Mouse (Mus musculus): ENCODE measurements around the gene Apoa4. TPM values are rescaled to one million over a fixed set of nuclear protein-coding genes. Genes with fewer than 3 reads are reported as not detected.

Apoa4 gene
- total RNA-seq, 2 experiments from 2014 or later = 2.9 to 8.5 TPM

DNA sequence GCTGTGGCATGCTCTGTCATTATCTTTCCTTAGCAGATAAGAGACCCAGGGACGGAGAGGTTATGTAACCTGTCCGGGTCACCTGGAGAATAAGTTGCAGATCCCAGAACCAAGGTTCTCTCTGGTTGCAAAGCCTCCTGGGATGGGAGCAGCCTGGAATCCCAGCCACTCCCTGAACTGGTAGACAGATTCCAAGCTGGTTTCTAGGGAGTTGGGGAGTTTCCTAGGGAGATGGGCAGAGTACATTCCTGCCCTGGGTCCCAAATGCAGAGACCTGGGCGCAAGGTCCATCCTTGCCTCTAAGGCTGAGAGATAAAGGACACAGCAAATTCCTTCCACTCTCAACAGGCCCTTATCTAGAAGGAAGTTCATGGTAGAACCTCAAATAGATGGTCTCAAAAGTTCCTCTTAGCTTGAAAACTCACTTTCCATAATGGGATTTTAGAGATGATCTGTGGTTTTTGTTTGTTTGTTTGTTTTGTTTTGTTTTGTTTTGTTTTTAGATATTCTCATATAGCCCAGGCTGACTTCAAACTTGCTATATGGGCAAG is 13.4 kb upstream of the Apoa4 start:
- DNase-seq = no peak

GRCm38 (mm10) chr9:46228491-46228890 is 12.0 kb upstream of the Apoa4 start, which contains the start of gene Apoa1:
Gene Apoa1 (plus strand): TSS chr9:46228580.
- DNase-seq = no peak

GRCm38 (mm10) chr9:46229573-46230449 is 10.7 kb upstream of the Apoa4 start:
- peak; percentile 89 for DNase-seq

DNA sequence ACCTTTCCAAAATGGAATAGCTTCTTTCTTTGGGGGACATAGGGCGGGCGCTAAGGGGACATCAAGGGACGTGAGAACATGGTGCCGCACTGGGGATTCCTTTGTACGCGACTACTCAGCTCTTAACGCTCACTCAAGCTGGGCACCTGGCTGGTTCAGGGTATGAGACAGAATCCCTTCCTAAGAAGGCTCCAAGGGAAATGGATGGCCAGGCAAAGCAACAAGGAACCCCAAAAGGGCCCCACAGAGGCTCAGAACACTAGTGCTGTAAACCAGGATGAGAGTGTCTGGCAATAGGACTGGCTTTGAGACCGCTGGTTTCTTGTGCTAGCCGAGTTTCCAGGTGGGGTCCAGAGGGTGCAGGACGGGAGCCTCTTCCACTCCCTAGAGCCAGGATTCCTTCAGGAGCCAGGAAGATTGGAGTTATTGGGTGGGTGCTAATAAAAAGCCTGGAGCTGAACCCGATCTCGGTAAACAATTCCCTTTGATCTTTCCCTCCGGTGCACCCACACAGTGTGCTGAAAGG is 10.0 kb upstream of the Apoa4 start:
- no peak for DNase-seq

GRCm38 (mm10) chr9:46235196-46235595 is 5.3 kb upstream of the Apoa4 start:
- DNase-seq = peak; percentile 63

DNA sequence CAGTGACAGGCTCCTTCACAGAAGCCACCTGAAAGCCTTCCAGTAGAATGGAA is 5.1 kb upstream of the Apoa4 start, which contains the start of gene Apoc3:
Gene Apoc3, minus strand, starts transcription at position 41 of the 53 bp plus-strand sequence.
- no peak for DNase-seq

- no peak for DNase-seq
These were observed 4.8 kb upstream of the Apoa4 start for GRCm38 (mm10) chr9:46235649-46236048.

- no peak for DNase-seq
These were observed 1.6 kb upstream of the Apoa4 start for GRCm38 (mm10) chr9:46238850-46239249.

- no peak for DNase-seq
These were observed 1.3 kb downstream of the Apoa4 start for GRCm38 (mm10) chr9:46241818-46242217.

- DNase-seq = no peak
These were observed 2.6 kb downstream of the Apoa4 start for GRCm38 (mm10) chr9:46243122-46243521.

- DNase-seq = no peak
These were observed 3.1 kb downstream of the Apoa4 start for GRCm38 (mm10) chr9:46243584-46243983.

DNA sequence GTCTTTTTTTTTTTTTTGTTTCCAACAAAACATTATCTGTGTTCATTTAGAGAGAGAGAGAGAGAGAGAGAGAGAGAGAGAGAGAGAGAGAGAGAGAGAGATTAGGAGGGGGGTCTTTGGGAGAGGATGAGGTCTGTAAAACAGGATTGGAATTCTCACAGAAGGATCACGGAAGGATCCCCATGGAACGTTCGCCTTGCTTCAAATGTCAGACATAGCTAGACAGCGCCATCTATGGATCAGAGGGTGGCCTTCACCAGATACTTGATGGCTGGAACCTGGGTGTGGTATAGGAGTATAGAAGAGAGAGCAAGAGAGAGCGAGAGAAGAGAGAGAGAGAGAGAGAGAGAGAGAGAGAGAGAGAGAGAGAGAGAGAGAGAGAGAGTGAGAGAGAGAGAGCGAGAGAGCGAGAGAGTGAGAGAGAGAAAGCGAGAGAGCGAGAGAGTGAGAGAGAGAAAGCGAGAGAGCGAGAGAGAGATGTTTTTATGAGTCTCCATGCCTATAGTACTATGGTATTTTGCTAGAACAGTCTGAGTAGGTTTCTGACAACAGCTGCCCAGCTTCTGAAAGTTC is 6.3 kb downstream of the Apoa4 start:
- DNase-seq = peak; percentile 71

- no peak for DNase-seq
These were observed 15.7 kb downstream of the Apoa4 start for GRCm38 (mm10) chr9:46256177-46256576.

- DNase-seq = peak; percentile 33
These were observed 16.3 kb downstream of the Apoa4 start for GRCm38 (mm10) chr9:46256658-46257385.

- no peak for DNase-seq
These were observed 17.1 kb downstream of the Apoa4 start for GRCm38 (mm10) chr9:46257546-46257945.

DNA sequence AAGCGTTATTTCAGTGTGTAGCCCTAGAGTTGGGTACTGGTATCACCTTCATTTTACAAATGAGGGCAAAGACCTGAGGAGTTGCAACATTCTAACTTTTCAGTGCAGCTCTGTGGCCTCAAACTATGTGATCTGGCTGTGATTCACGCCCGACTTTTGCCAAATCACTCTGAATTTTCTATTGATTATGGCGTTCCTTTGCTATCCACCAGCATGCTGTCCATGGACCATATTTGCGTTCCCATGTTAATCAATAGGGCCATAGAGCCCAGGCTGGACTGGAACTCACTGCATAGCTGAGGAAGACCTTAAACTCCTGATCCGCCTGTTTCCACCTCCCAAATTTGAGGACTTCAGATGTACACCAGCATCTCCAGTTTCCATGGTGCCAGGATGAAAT is 18.6 kb downstream of the Apoa4 start:
- no peak for DNase-seq

- DNase-seq = peak; percentile 54
These were observed 20.6 kb downstream of the Apoa4 start for GRCm38 (mm10) chr9:46261131-46261530.

DNA sequence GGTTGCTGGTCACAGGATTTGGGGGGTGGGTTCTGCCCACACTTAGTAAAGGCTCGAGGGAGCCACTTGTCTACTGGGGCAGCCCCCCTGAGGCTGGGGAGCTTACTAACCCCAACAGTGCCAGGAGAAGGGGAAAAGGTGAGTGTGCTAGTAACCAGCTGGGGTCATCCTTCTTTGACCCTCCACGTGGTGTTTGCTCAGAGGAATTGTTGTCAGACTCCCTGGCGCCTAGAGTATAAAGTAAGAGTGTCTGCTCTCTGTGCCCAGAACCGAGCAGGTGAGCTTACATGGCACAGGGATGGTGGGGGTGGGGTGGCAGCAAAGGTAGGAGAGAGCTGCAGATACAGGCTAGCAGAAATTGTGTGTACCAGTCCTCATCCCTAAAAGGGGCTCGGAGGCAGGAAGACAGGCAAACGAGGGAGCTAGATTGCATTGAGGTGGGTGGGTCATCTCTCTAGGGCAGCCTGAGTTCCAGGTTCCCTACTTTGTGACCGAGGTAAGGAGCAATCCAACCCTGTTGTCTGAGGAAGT is 27.9 kb downstream of the Apoa4 start, which contains the start of gene Apoa5:
Gene Apoa5, plus strand, starts transcription at position 291 of the 531 bp plus-strand sequence.
- DNase-seq = no peak

DNA sequence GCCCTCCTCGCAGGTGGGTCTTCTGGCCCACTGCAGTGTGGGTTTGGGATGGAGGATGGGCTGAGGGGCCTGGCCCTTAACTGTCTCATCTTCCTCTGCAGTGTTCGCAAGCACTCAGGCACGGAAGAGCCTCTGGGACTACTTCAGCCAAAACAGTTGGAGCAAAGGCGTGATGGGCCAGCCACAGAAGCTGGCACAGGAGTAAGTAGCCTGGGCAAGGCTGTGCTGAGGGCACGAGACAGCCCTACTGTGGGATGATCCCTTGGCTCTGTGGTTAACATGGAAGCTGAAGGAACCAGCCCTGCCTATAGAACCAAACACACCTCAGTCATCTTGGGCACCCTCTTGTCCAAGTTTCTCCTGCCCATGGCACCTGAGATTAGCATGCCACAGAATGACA is 28.6 kb downstream of the Apoa4 start:
- no peak for DNase-seq

DNA sequence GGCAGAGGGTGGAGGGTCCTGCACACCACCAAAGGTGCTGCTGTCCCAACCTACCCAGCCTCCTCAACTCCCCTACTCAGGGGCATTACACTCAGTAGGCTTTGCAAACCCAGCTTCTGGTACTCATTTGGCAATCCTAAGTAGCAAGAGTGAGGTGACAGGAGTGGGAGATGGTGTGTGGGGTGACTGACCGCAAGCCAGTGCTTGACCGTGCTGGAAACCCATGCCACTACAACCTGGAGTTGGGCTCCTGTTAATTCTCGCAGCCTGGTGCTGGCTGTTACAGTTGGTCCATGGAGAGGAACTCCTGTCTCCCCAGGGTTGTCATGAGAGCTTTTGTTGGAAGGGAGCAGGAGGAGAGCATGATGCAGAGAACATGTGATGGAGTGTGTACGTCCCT is 30.3 kb downstream of the Apoa4 start:
- DNase-seq = no peak

GRCm38 (mm10) chr9:46272070-46272469 is 31.6 kb downstream of the Apoa4 start:
- DNase-seq = no peak

- peak; percentile 93 for DNase-seq
These were observed 32.4 kb downstream of the Apoa4 start, which contains the start of gene Zpr1 for GRCm38 (mm10) chr9:46272677-46273454. Gene Zpr1 (plus strand): TSS chr9:46273064.
